Mouse (Mus musculus) spleen, postnatal 14 days (tissue): Measurements from ENCODE around the gene Pgm1.
A peak's percentile ranks its signal among the peaks of the same experiment; 100 is the strongest.

Experiments
- DNase-seq, 2 experiments: peaks; one replicate each; pipeline ENCODE4 v3.0.0; 2021 to 2022; ENCODE audit warnings: low spot score in 2 of 2

Gene Pgm1

GRCm38 (mm10) chr4:100011563-100011962 lies 82.3 kb downstream of the Pgm1 start:
- no peak for DNase-seq

GRCm38 (mm10) chr4:100012361-100013035 lies 83.3 kb downstream of the Pgm1 start:
- no peak for DNase-seq

- no peak for DNase-seq
These were observed 98.6 kb downstream of the Pgm1 start for GRCm38 (mm10) chr4:100027773-100028172.

GRCm38 (mm10) chr4:100028641-100029040 lies 99.4 kb downstream of the Pgm1 start:
- peak in 1 of 2 experiments; percentile 21 for DNase-seq

- DNase-seq: no peak
These were observed 102.1 kb downstream of the Pgm1 start for GRCm38 (mm10) chr4:100031270-100031669.

GRCm38 (mm10) chr4:100032608-100033007 lies 103.4 kb downstream of the Pgm1 start:
- DNase-seq: no peak

- no peak for DNase-seq
These were observed 104.7 kb downstream of the Pgm1 start for GRCm38 (mm10) chr4:100033944-100034343.

GRCm38 (mm10) chr4:100034971-100035370 lies 105.8 kb downstream of the Pgm1 start:
- DNase-seq: no peak

- DNase-seq: no peak
These were observed 106.8 kb downstream of the Pgm1 start for GRCm38 (mm10) chr4:100035919-100036554.
